Mouse (Mus musculus) midbrain, embryonic 12.5 days (tissue): Measurements from ENCODE around the gene Sfpq. TPM values are rescaled to one million over a fixed set of nuclear protein-coding genes. Genes with fewer than 3 reads are reported as not detected.
"Not testable (repeated sequence)": the region's sequence is repeated elsewhere in the genome, so short reads cannot be mapped to it uniquely, and the experiment has no call there.

ENCODE experiments used
- ATAC-seq: fragments of 200-750 bp; cut with Nextera tagmentation; 2 replicates; pipeline ENCODE4 v1.8.0; 2017; ENCODE audit warnings: low read depth, moderate TSS enrichment, moderate library complexity; ENCODE audit not compliant: low FRiP score
- H3K27ac ChIP-seq: fragments of 300-500 bp; sonication (generic); replicated peaks from 2 replicates; pipeline ENCODE4 v1.5.1; 2016; ENCODE audit warnings: mild to moderate bottlenecking
- H3K27me3 ChIP-seq: fragments of 300-500 bp; sonication (generic); 2 replicates; pipeline ENCODE4 v1.6.1; 2016; ENCODE audit warnings: mild to moderate bottlenecking
- H3K36me3 ChIP-seq: fragments of 300-500 bp; sonication (generic); 2 replicates; pipeline ENCODE4 v1.6.1; 2016
- H3K4me1 ChIP-seq: fragments of 300-500 bp; sonication (generic); 2 replicates; pipeline ENCODE4 v1.6.1; 2016
- H3K4me2 ChIP-seq: fragments of 300-500 bp; sonication (generic); replicated peaks from 2 replicates; pipeline ENCODE4 v1.6.1; 2016; ENCODE audit warnings: mild to moderate bottlenecking, moderate library complexity
- H3K4me3 ChIP-seq: fragments of 300-500 bp; sonication (generic); 2 replicates; pipeline ENCODE4 v1.5.1; 2016; ENCODE audit warnings: mild to moderate bottlenecking
- H3K9ac ChIP-seq: fragments of 300-500 bp; sonication (generic); replicated peaks from 2 replicates; pipeline ENCODE4 v1.6.1; 2016; ENCODE audit warnings: mild to moderate bottlenecking, moderate library complexity
- H3K9me3 ChIP-seq: fragments of 300-500 bp; sonication (generic); 2 replicates; pipeline ENCODE4 v1.6.1; 2016; ENCODE audit warnings: mild to moderate bottlenecking
- WGBS: fragments of 180-500 bp; shearing (Covaris S2); methylation state at CpG from one replicate; pipeline ENCODE4 v1.1.7; 2016; 5-methylcytosine and 5-hydroxymethylcytosine counted together
- polyA plus RNA-seq: library from polyadenylated mRNA; unstranded; fragments of >200 nt; fragmentation: Nextera tagmentation; extraction: Ambion mirVana; gene quantifications from 2 replicates; pipeline ENCODE4 v1.2.1, GENCODE M21; 2016

Sfpq gene
- 176 and 217 TPM in 2 replicates for polyA plus RNA-seq

GRCm38 (mm10) chr4:127021151-127021945 is at the start of gene Sfpq:
Gene Sfpq (plus strand): TSS chr4:127021324.
- Histone ChIP-seq H3K4me2 (peak within 1 kb of the TSS; percentile 84), H3K9ac (peak within 1 kb of the TSS; percentile 100), H3K4me1 (peaks cover 31% of the 10 kb centered on the region), H3K36me3 (peaks cover 32% of the 10 kb centered on the region), H3K27me3 (no peaks in the 10 kb centered on the region), H3K4me3 (peak within 1 kb of the TSS; percentile 100), H3K9me3 (no peaks in the 10 kb centered on the region), H3K27ac (peak within 1 kb of the TSS; percentile 98)
- under 1% methylated on average over 71 of the region's 87 CpGs for WGBS
- peak; percentile 96 for ATAC-seq

GRCm38 (mm10) chr4:126977467-126977866 is 43.7 kb upstream of the Sfpq start:
- no peak for ATAC-seq
- no peaks in the 10 kb centered on the region for H3K36me3 ChIP-seq
- no peaks in the 10 kb centered on the region for H3K9me3 ChIP-seq
- H3K4me3 ChIP-seq, result no peak overlapping the region
- H3K4me2 ChIP-seq, result no peak overlapping the region
- no peaks in the 10 kb centered on the region for H3K4me1 ChIP-seq
- H3K27me3 ChIP-seq, result no peaks in the 10 kb centered on the region; the same call in 1 of the 2 replicates
- H3K27ac ChIP-seq, result no peak overlapping the region
- no peak overlapping the region for H3K9ac ChIP-seq

GRCm38 (mm10) chr4:126978706-126979105 is 42.4 kb upstream of the Sfpq start:
- H3K36me3 ChIP-seq, result no peaks in the 10 kb centered on the region
- no peaks in the 10 kb centered on the region for H3K27me3 ChIP-seq
- no peak overlapping the region for H3K4me3 ChIP-seq
- no peaks in the 10 kb centered on the region for H3K9me3 ChIP-seq
- H3K27ac ChIP-seq, result no peak overlapping the region
- H3K4me2 ChIP-seq, result no peak overlapping the region
- no peak overlapping the region for H3K9ac ChIP-seq
- no peaks in the 10 kb centered on the region for H3K4me1 ChIP-seq
- 89% methylated on average over 3 of the region's 3 CpGs for WGBS
- no peak for ATAC-seq

- no peak for ATAC-seq
- H3K27ac ChIP-seq, result no peak overlapping the region
- 75% methylated on average over 3 of the region's 3 CpGs for WGBS
Measured at GRCm38 (mm10) chr4:126983321-126983720, 37.8 kb upstream of the Sfpq start.

GRCm38 (mm10) chr4:126983736-126984525 is 37.2 kb upstream of the Sfpq start:
- not testable (repeated sequence) for H3K36me3 ChIP-seq, H3K4me1 ChIP-seq, H3K9me3 ChIP-seq, H3K4me3 ChIP-seq, H3K27me3 ChIP-seq, H3K9ac ChIP-seq, H3K4me2 ChIP-seq, ATAC-seq, H3K27ac ChIP-seq
- 86% methylated on average over 13 of the region's 13 CpGs for WGBS

More at GRCm38 (mm10) chr4:126983321-126983720, 37.8 kb upstream of the Sfpq start:
- Histone ChIP-seq H3K4me2 (no peak overlapping the region), H3K27me3 (no peaks in the 10 kb centered on the region), H3K4me3 (no peak overlapping the region), H3K9ac (no peak overlapping the region), H3K36me3 (no peaks in the 10 kb centered on the region), H3K9me3 (no peaks in the 10 kb centered on the region), H3K4me1 (no peaks in the 10 kb centered on the region)

GRCm38 (mm10) chr4:126986768-126987167 is 34.4 kb upstream of the Sfpq start:
- Histone ChIP-seq H3K9me3 (no peaks in the 10 kb centered on the region), H3K9ac (no peak overlapping the region), H3K4me2 (no peak overlapping the region), H3K4me3 (no peak overlapping the region), H3K27ac (no peak overlapping the region), H3K4me1 (no peaks in the 10 kb centered on the region), H3K36me3 (no peaks in the 10 kb centered on the region), H3K27me3 (no peaks in the 10 kb centered on the region)
- 80% methylated on average over 5 of the region's 5 CpGs for WGBS
- ATAC-seq, result no peak

GRCm38 (mm10) chr4:126988503-126988902 is 32.6 kb upstream of the Sfpq start:
- no peaks in the 10 kb centered on the region for H3K9me3 ChIP-seq
- H3K27ac ChIP-seq, result no peak overlapping the region
- 74% methylated on average over 4 of the region's 4 CpGs for WGBS
- no peaks in the 10 kb centered on the region for H3K36me3 ChIP-seq
- no peak overlapping the region for H3K4me3 ChIP-seq
- no peaks in the 10 kb centered on the region for H3K4me1 ChIP-seq
- H3K27me3 ChIP-seq, result no peaks in the 10 kb centered on the region
- no peak overlapping the region for H3K4me2 ChIP-seq
- ATAC-seq, result no peak
- no peak overlapping the region for H3K9ac ChIP-seq

GRCm38 (mm10) chr4:126990553-126990952 is 30.6 kb upstream of the Sfpq start:
- H3K4me3 ChIP-seq, result no peak overlapping the region
- H3K4me2 ChIP-seq, result no peak overlapping the region
- no peak overlapping the region for H3K27ac ChIP-seq
- H3K27me3 ChIP-seq, result no peaks in the 10 kb centered on the region
- no peak for ATAC-seq
- H3K36me3 ChIP-seq, result no peaks in the 10 kb centered on the region
- H3K4me1 ChIP-seq, result no peaks in the 10 kb centered on the region
- H3K9me3 ChIP-seq, result no peaks in the 10 kb centered on the region
- no peak overlapping the region for H3K9ac ChIP-seq

GRCm38 (mm10) chr4:126992356-126992755 is 28.8 kb upstream of the Sfpq start:
- H3K9me3 ChIP-seq, result no peaks in the 10 kb centered on the region
- WGBS, result 65% methylated on average over 5 of the region's 5 CpGs
- H3K4me3 ChIP-seq, result no peak overlapping the region
- H3K36me3 ChIP-seq, result no peaks in the 10 kb centered on the region
- H3K27ac ChIP-seq, result no peak overlapping the region
- H3K4me1 ChIP-seq, result no peaks in the 10 kb centered on the region
- H3K27me3 ChIP-seq, result no peaks in the 10 kb centered on the region
- no peak overlapping the region for H3K4me2 ChIP-seq
- no peak overlapping the region for H3K9ac ChIP-seq
- no peak for ATAC-seq

- not testable (repeated sequence) for ATAC-seq, H3K9ac ChIP-seq, H3K4me2 ChIP-seq, H3K9me3 ChIP-seq, H3K36me3 ChIP-seq, H3K27ac ChIP-seq, H3K27me3 ChIP-seq, H3K4me1 ChIP-seq, H3K4me3 ChIP-seq
- WGBS, result 95% methylated on average over 16 of the region's 16 CpGs
Measured at GRCm38 (mm10) chr4:126999372-126999771, 21.8 kb upstream of the Sfpq start.

GRCm38 (mm10) chr4:127000601-127001105 is 20.5 kb upstream of the Sfpq start:
- Histone ChIP-seq H3K9ac (no peak overlapping the region), H3K4me3 (no peak overlapping the region), H3K4me2 (peak overlapping the region; percentile 10; the same call in 1 of the 2 replicates), H3K27me3 (no peaks in the 10 kb centered on the region), H3K9me3 (no peaks in the 10 kb centered on the region), H3K4me1 (peaks cover 19% of the 10 kb centered on the region), H3K36me3 (no peaks in the 10 kb centered on the region), H3K27ac (peak overlapping the region; percentile 39)
- 39% methylated on average over 8 of the region's 8 CpGs for WGBS
- ATAC-seq, result 0 out of 2 replicates have a peak, but pooled peaks have one; percentile 23

- Histone ChIP-seq H3K4me2 (no peak overlapping the region), H3K36me3 (no peaks in the 10 kb centered on the region), H3K27ac (0 out of 2 replicates have a peak overlapping the region, but pooled peaks have one; percentile 75), H3K27me3 (no peaks in the 10 kb centered on the region), H3K4me3 (no peak overlapping the region), H3K4me1 (peaks cover 20% of the 10 kb centered on the region), H3K9ac (no peak overlapping the region), H3K9me3 (no peaks in the 10 kb centered on the region)
- 80% methylated on average over 3 of the region's 3 CpGs for WGBS
- no peak for ATAC-seq
Measured at GRCm38 (mm10) chr4:127004384-127004783, 16.7 kb upstream of the Sfpq start.
